Mouse (Mus musculus) cortical plate, adult 2 months (tissue): Measurements from ENCODE around the gene Hsp90b1.
"Not testable (repeated sequence)": the region's sequence is repeated elsewhere in the genome, so short reads cannot be mapped to it uniquely, and the experiment has no call there.

Source experiments
- CTCF ChIP-seq: fragments of 200-500 bp; IDR thresholded peaks from 2 replicates; pipeline ENCODE4 v1.5.1; 2011; ENCODE audit warnings: mild to moderate bottlenecking, control low read depth, low read length; ENCODE audit not compliant: insufficient read depth; ENCODE audit errors: extremely low read depth
- POLR2A ChIP-seq: fragments of 200-500 bp; IDR thresholded peaks from 2 replicates; pipeline ENCODE4 v1.6.1; 2011; ENCODE audit warnings: mild to moderate bottlenecking, low read length, control low read depth; ENCODE audit not compliant: insufficient read depth; ENCODE audit errors: extremely low read depth

DNA sequence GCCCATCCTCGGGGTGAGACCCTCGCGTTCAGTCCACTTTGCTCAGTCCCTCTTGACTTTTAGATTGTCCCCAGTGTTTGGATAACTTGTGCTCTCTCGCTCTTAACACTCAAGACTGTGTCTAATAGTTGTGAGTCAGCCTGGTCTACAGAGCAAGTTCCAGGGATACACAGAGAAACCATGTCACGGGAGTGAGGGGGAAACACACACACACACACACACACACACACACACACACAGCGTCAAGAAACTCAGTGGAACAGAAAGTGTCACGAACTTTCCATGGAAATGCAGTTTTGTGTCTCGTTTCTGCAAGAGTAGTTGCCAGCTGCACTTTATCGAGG is 19.3 kb downstream of the Hsp90b1 start:
- TF ChIP-seq CTCF, POLR2A: not testable (repeated sequence)
